Mouse (Mus musculus) left cerebral cortex, adult 9 months (tissue): ENCODE results near the gene Dgkq.

Experiments used
- DNase-seq, 2 experiments: peaks; one replicate each; pipeline ENCODE4 v3.0.0; 2022; ENCODE audit warnings: low spot score in 2 of 2

Gene Dgkq

GRCm38 (mm10) chr5:108668977-108669936 lies at the start of gene Dgkq:
Dgkq (minus strand) TSS chr5:108669672.
- peak; percentile 74 to 93 for DNase-seq

- no peak for DNase-seq
Observed at GRCm38 (mm10) chr5:108718051-108718450, 48.6 kb upstream of the Dgkq start.

GRCm38 (mm10) chr5:108715974-108716373 lies 46.5 kb upstream of the Dgkq start:
- DNase-seq = no peak

- peak in 1 of 2 experiments; percentile 44 for DNase-seq
Observed at GRCm38 (mm10) chr5:108714149-108714548, 44.7 kb upstream of the Dgkq start.

GRCm38 (mm10) chr5:108713691-108714090 lies 44.2 kb upstream of the Dgkq start:
- no peak for DNase-seq

GRCm38 (mm10) chr5:108713096-108713495 lies 43.6 kb upstream of the Dgkq start:
- DNase-seq = no peak

GRCm38 (mm10) chr5:108711968-108712367 lies 42.5 kb upstream of the Dgkq start:
- no peak for DNase-seq

- DNase-seq = no peak
Observed at GRCm38 (mm10) chr5:108708981-108709731, 39.7 kb upstream of the Dgkq start.

- no peak for DNase-seq
Observed at GRCm38 (mm10) chr5:108708419-108708818, 38.9 kb upstream of the Dgkq start.

GRCm38 (mm10) chr5:108707758-108708157 lies 38.3 kb upstream of the Dgkq start:
- DNase-seq = no peak

GRCm38 (mm10) chr5:108703754-108704626 lies 34.5 kb upstream of the Dgkq start:
- no peak for DNase-seq

- no peak for DNase-seq
Observed at GRCm38 (mm10) chr5:108701341-108702021, 32.0 kb upstream of the Dgkq start.

GRCm38 (mm10) chr5:108700346-108700745 lies 30.9 kb upstream of the Dgkq start:
- no peak for DNase-seq

GRCm38 (mm10) chr5:108697341-108697753 lies 27.9 kb upstream of the Dgkq start:
- DNase-seq = peak; percentile 43 to 72

- no peak for DNase-seq
Observed at GRCm38 (mm10) chr5:108696542-108696941, 27.1 kb upstream of the Dgkq start.

- no peak for DNase-seq
Observed at GRCm38 (mm10) chr5:108695861-108696260, 26.4 kb upstream of the Dgkq start.

- DNase-seq = no peak
Observed at GRCm38 (mm10) chr5:108694352-108695261, 25.1 kb upstream of the Dgkq start.

GRCm38 (mm10) chr5:108693872-108694288 lies 24.4 kb upstream of the Dgkq start:
- DNase-seq = peak in 1 of 2 experiments; percentile 53

- no peak for DNase-seq
Observed at GRCm38 (mm10) chr5:108692271-108692670, 22.8 kb upstream of the Dgkq start, which contains the start of gene Fgfrl1. Fgfrl1 (plus strand) TSS chr5:108692382.

GRCm38 (mm10) chr5:108691152-108691551 lies 21.7 kb upstream of the Dgkq start:
- DNase-seq = no peak
